Mouse (Mus musculus): ENCODE results near the gene Fars2.
"Not testable (repeated sequence)": the region's sequence is repeated elsewhere in the genome, so short reads cannot be mapped to it uniquely, and the experiment has no call there.

The Fars2 gene

GRCm38 (mm10) chr13:36297950-36298781 is 181.0 kb downstream of the Fars2 start:
- no peak for DNase-seq

GRCm38 (mm10) chr13:36298782-36299031 is 181.5 kb downstream of the Fars2 start:
- no peak for DNase-seq

GRCm38 (mm10) chr13:36302770-36303169 is 185.6 kb downstream of the Fars2 start:
- no peak for DNase-seq

- no peak for DNase-seq
Observed at GRCm38 (mm10) chr13:36305306-36305705, 188.1 kb downstream of the Fars2 start.

- no peak for DNase-seq
Observed at GRCm38 (mm10) chr13:36307386-36307785, 190.2 kb downstream of the Fars2 start.

GRCm38 (mm10) chr13:36309160-36309559 is 191.9 kb downstream of the Fars2 start:
- DNase-seq: no peak

GRCm38 (mm10) chr13:36314218-36314617 is 197.0 kb downstream of the Fars2 start:
- no peak for DNase-seq

- DNase-seq: peak; percentile 54 to 77
Observed at GRCm38 (mm10) chr13:36314860-36315800, 197.9 kb downstream of the Fars2 start.

- no peak for DNase-seq
Observed at GRCm38 (mm10) chr13:36317824-36318223, 200.6 kb downstream of the Fars2 start.

GRCm38 (mm10) chr13:36324624-36325023 is 207.4 kb downstream of the Fars2 start:
- no peak for DNase-seq

GRCm38 (mm10) chr13:36326539-36326938 is 209.3 kb downstream of the Fars2 start:
- DNase-seq: no peak

GRCm38 (mm10) chr13:36329871-36330270 is 212.7 kb downstream of the Fars2 start:
- no peak for DNase-seq

- DNase-seq: no peak
Observed at GRCm38 (mm10) chr13:36330542-36330941, 213.3 kb downstream of the Fars2 start.

- DNase-seq: no peak
Observed at GRCm38 (mm10) chr13:36334748-36335147, 217.5 kb downstream of the Fars2 start.

GRCm38 (mm10) chr13:36351529-36351928 is 234.3 kb downstream of the Fars2 start:
- no peak for DNase-seq

- DNase-seq: no peak
Observed at GRCm38 (mm10) chr13:36357469-36357868, 240.3 kb downstream of the Fars2 start.

- no peak for DNase-seq
Observed at GRCm38 (mm10) chr13:36361419-36361818, 244.2 kb downstream of the Fars2 start.

- not testable (repeated sequence) for DNase-seq
Observed at GRCm38 (mm10) chr13:36365719-36366118, 248.5 kb downstream of the Fars2 start.

- DNase-seq: no peak
Observed at GRCm38 (mm10) chr13:36366304-36366703, 249.1 kb downstream of the Fars2 start.

GRCm38 (mm10) chr13:36367712-36368491 is 250.7 kb downstream of the Fars2 start:
- DNase-seq: peak in 1 of 2 experiments; percentile 32

GRCm38 (mm10) chr13:36368799-36369198 is 251.6 kb downstream of the Fars2 start:
- DNase-seq: no peak

GRCm38 (mm10) chr13:36369400-36369799 is 252.2 kb downstream of the Fars2 start:
- no peak for DNase-seq

- DNase-seq: no peak
Observed at GRCm38 (mm10) chr13:36383236-36383635, 266.0 kb downstream of the Fars2 start.
